Mouse (Mus musculus): ENCODE measurements around the gene Acer2.
"Not testable (repeated sequence)": the region's sequence is repeated elsewhere in the genome, so short reads cannot be mapped to it uniquely, and the experiment has no call there.

Gene Acer2

DNA sequence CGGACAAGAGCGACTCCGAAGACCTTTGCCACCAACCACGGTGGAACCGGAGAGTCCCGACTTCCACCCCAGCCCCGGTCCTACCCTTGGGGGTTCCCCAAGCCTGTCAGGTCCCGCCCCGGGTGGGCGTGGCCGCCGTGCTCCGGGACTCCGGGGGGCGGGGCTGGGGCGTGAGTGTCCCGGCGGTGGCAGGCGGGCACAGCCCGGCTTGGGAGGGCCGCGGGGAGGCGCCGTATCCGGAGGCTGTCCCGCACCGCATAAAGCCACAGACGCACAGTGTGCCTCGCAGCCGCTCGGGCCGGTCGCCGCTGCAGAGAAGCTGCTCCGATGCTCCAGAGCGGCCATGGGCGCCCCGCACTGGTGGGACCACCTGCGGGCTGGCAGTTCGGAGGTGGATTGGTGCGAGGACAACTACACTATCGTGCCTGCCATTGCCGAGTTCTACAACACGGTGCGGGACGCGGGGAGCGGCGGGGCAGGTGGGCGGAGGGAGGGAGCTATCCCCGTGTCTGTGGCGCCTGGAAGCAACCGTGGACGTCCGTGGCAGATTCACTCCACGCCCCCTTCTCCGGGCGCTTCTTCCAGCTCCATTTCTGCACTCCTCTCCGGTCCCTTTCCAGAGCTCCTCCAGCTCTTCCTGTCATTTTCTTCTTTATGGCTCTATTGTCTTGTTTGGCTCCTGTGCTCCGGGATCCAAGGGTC, at the start of gene Acer2:
TSS of gene Acer2 (plus strand) at position 251 of the 702 bp plus-strand sequence.
- CTCF ChIA-PET = interaction anchor here (0.5 to 0.7 kb wide), 3 partner anchors 17 to 275 kb away, joined by 3 read pairs; partner anchors contain the start of gene Rps6

DNA sequence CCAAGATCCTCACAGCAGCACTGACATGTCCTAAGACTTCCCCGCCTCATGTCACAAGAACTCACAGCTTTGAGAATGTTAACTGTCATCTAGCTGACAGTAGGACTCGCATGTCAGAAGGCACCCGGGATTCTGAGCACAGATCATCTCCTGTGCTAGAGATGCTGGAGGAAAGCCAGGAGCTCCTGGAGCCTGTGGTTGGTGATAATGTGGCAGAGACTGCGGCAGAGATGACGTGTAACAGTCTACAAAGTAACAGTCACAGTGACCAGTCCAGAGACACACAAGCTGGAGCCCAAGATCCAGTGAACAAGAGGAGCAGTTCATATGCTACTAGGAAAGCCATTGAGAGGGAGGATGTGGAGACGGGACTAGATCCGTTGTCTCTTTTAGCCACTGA, 49.1 kb upstream of the Acer2 start:
- CTCF ChIA-PET = no interaction called here

DNA sequence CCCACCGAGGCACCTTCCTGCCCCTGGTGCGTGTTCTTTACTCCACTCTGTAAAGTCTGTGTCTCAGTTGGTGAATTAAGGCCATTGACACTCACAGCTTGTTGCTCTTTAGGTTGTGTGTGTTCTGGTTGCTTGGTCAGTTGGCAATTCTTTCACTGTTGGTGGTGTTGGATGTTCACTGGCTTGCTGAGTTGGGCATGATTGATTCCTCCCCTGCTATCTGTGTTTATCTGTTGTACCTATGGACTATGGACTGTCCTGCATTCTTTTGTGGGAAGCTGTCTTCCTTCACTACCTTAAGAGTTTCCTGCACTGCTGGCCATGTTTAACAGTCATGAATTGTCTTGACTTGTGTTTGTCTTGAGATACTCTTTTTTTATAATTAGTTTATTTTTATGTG, 42.3 kb upstream of the Acer2 start:
- CTCF ChIA-PET = no interaction called here

DNA sequence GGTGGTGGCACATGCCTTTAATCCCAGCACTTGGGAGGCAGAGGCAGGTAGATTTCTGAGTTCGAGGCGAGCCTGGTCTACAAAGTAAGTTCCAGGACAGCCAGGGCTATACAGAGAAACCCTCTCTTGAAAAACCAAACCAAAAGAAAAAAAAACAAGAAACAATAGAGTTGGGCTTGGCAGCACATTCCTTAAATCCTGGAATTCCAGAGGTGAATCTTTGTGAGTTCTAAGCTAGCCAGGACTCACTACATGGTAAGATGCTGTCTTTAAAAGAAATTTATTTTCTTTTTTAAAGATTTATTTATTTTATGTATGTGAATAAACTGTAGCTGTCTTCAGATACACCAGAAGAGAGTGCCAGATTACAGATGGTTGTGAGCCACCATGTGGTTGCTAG, 33.1 kb upstream of the Acer2 start:
- CTCF ChIA-PET = not testable (repeated sequence)

DNA sequence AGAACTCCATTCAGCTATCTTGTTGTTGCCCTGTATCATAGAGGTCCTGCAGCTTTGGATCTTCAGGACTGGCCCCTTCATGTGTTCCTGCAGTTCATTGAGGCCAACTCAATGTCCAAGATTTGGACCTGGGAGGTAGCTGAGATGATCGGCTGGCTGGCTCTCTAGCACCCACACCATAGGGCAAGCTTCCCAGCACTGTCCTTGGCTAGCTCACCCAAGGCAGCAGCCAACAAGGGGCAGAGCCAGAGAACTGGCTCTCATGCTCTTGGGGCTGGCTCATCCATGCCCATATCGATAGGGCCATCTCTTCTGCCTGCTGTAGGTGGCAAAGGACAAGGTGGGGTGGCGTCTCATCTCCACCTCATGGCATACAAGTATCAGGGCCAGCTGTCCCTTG, 28.8 kb upstream of the Acer2 start:
- CTCF ChIA-PET = no interaction called here

DNA sequence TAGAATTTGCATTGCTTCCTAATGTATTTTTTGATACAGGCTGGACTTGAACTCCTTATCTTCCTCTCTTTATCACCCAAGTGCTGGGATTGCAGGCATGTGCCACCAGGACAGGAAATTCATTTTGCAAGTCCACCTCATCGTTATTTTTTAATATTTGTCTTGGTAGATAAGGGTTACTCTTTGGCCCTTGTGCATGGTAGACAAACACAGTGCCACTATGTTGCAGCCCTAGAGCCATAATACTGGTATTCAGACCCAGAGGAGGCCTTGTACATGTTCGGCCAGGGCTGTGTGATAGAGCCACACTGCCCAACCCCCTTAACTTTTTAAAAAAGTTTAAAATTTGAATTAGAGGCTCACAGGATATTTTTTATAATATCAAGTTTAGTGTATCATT, 26.9 kb upstream of the Acer2 start:
- CTCF ChIA-PET = no interaction called here

DNA sequence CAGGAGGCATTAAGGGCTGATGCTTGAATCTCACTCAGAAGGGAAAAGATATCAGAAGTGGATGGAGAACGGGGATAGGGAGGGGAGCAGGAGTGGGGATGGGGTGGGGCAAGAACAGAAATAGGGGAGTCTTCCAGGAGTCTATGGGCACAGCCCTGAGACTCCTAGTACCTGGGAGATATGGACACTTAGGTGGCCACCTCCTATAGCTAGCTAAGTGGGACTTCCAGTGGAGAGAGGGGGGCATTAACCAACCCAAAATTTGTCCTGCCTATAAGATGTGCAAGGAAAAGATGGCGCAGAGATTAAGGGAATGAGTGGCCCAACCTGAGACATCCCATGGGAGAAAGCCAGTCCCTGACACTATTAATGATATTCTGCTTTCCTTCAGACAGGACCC, 22.9 kb upstream of the Acer2 start:
- CTCF ChIA-PET = no interaction called here

DNA sequence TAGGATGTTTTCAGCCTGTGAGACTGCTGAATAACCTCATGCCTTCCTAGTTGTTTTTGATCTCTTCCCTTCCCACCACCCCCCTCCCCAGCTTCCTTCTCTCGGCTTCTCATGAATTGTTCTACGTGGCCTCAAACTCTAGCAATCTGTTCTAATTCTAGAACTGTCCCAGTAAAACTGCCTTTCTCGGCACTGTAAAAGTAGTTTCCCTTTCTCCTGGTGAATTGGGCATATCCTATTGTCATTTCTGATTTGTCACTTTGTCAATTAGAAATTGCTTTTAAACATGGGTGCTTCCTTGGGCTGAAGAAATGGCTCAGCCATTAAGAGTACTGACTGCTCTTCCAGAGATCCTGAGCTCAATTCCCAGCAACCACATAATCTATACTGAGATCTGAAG, 22.2 kb upstream of the Acer2 start:
- CTCF ChIA-PET = no interaction called here

DNA sequence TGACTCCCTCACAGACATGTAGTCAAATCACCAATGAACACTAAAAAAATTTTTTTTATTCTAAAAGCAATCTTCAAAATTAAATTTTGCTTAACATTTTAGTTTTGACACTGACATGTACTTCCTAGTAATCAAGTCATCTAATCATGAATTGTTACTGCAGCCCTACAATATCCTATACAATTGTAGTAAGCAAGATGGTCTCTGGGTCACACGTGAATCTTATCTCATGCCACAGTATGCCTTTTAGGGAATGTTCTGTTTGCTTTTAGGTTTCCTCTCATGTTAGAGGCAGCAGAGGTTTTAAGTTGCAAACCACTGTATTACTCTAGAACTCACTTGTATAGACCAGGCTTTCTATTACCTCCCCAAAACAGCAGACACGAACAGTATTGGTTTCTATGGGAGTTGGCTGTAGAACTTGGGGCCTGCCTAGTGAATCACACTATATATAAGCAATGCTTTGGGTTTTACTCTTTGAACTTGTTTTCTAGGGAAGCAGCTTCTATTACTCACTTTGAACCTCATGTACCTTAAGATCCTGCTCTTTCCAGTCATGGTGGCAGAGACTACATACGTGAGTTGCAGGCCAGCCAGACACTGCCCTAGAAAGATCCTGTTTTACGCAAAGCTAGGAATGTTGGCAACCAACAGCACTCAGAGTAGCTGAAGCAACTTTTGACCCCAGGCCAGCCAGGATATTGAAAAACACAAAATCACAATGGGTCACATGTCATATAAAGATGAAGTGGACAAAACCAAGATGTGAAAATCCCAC, 21.2 kb upstream of the Acer2 start:
- CTCF ChIA-PET = no interaction called here

DNA sequence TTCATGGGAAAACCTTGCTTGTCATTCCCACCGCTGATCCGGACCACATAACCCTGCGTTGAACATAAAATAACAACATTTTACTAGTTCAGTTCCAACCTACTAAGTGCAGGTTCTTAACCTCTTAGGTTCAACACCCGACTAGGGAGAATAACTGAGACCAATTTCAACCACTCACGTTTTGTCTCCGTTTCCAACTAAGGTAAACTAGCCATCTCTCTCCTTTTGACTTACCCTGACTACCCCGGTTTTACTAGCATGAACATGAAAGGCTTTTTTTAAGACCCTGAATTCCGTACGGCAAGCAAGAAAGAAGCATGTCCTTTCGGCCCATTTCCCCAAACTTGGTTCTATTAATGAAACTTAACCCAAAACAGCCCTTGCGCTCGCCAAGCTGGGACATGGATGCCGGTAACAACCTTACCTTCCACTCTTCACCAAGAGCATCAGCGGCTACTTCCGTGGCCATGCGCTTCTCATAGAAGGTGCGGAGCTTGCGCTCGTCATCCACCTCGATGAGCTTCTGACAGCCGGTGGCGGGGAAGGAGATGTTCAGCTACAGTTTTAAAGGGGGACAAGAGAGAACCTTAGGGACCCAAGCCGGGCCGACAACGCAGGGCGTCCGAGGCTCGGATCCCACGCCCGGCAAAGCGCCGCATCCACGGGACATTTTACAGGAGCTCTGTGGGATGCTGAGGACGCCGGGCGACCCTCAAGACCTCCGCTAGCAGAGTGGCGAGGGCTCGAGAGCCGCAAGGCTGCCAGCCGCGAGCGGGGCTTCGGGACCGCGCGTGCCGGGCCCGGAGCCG, 17.7 kb upstream of the Acer2 start:
- CTCF ChIA-PET = interaction anchor here (0.5 to 0.6 kb wide), 2 partner anchors 18 to 284 kb away, joined by 3 to 6 read pairs; no protein-coding TSS in a partner anchor

DNA sequence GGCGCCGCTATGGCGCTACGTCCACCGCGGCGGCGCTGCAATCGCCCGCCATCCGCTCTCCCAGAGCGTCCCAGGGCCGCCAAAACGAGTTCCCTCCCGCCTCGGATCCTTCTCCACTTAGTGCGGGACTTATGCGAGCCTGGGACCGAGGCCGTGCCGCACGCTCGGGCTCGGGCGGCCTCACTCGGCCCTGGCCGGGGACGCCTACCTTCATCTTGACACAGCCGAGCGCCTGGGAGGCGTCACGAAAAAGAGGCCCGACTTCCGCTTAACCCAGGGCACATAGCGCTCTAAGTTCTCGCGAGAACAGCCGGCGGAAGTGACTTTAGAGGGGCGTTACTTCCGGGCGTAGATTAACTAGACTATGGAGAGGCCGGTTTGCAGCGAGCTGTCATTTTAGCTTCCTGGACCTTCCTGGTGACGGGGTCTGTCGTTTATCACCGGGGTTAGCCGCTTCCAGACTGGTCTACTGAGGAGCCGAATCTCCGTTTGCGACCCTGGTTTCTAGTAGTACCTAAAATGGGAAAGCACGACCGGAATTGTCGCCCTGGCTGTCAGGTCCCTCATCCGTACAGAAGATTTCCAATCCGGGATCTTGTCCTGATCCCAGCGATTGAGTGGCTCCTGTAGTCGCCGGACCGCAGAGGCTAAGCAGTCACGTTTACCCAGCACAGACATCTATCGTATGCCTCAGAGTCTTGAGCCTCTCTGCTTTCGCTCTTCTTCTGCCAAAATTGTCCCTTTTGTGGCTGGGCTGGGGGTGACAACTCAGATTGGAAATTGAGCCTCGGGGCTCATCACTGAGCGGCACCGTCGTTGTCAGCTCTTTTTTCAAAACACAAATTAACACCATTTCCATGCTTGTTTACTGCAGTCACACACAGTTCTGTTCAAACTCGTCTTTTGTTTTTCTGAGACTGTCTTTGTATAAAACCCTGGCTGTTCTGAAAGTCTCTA, 16.8 kb upstream of the Acer2 start, which contains the start of gene Rps6:
TSS of gene Rps6 (minus strand) at position 300 of the 957 bp plus-strand sequence.
- CTCF ChIA-PET = interaction anchor here (0.5 kb wide), 1 partner anchor 17 kb away, joined by 3 read pairs; no protein-coding TSS in a partner anchor

DNA sequence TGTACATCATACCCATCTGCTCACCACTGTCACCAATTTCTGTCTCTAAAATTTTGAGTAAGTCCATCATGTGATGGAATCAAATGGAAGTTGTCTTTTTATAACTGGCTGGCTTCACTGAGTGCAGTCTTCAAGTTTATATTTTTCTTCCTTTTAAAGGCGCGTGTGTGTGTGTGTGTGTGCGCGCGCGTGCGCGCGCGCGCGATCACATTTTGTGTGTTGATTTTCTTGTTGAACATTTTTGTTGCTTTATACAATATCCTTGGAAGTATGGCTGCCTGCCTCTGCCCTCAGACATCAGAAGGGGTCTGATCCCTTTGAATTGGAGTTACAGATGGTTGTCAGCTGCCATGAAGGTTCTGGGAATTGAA, 16.1 kb upstream of the Acer2 start:
- CTCF ChIA-PET = no interaction called here

DNA sequence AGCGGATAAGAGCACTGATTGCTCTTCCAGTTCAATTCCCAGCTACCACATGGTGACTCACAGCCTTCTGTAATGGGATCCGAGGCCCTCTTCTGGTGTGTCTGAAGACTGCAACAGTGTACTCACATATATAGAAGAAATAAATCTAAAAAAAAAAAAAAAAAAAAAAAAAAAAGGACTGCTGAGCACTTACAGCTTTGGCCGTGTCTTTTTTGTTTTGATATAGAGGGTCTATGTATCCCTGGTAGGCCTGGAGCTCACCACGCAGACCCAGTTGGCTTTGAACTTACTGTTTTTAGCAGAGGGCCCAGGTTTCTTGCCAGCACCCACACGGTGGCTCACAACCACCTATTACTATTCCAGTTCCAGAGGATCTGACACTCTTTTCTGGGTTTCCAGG, 10.1 kb upstream of the Acer2 start:
- CTCF ChIA-PET = no interaction called here

DNA sequence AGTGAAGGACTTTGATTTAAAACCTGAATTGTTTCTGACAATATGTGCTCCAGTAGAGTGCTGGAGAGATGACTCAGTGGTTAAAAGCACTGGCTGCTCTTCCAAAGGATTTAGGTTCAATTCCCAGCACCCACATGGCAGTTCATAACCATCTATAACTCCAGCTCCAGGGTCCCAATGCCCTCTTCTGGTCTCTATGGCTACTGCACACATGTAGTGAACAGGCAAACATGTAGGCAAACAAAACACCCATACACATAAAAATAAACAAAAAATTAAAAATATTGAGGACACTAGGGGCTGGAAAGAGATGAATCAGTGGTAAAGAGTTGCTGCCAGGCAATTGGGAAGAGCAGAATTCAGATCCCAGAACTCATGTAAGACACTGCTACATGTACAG, 2.2 kb upstream of the Acer2 start:
- CTCF ChIA-PET = no interaction called here

DNA sequence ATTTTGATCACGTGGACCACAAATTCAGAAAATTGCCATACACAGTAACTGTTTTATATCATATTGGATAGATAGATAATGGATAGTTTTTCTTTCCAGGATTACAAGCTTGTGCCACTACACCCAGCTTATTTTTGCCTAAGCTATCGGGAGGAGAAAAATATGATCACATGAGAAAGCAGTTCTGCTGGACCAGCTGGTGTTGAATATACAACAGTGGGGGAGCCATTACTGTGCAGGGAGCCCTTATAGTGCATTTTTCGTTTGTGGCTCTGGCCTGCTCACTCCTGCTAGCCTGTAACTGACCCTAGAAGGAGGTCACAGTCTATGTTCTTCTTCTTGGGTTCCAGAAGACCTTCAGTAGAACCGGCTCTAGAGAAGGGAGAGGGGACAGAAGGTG, 1.1 kb upstream of the Acer2 start:
- CTCF ChIA-PET = no interaction called here

DNA sequence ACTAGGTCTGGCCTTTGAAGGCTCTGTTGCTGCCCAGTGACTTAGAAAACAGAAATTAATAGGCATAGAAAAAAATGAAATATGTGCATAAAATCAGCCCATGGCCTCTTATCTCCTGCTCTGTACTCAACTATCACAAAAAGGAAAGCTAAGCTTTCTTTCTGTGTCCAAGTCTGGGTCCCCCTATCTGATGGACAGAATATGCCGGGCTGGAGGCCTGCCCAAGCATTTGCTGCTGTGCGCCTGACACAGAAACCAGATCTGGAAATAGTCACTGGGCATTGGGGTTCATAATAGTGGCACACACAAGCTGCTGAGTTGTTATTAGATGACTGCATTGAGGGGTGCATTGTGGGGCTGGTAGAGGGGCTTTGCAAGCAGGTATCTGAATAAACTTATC, 5.3 kb downstream of the Acer2 start:
- CTCF ChIA-PET = no interaction called here

DNA sequence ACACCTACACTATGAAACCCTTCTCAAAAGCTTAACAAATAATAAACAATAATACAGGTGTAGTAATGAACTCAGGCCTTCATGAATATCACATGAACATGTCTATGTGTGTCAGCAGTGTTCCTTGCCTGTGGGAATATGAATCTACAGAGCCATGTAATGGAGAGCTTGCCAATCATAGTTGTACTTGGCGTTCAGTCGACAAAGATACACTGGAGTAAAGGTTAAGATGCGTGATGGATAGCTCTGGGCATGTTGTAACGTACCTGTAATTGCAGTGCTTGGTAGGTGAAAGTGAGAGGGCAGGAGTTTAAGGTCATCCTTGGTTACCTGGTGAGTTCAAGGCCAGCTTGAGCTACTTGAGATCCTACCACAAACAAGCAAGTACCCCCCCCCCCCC, 7.0 kb downstream of the Acer2 start:
- CTCF ChIA-PET = no interaction called here

DNA sequence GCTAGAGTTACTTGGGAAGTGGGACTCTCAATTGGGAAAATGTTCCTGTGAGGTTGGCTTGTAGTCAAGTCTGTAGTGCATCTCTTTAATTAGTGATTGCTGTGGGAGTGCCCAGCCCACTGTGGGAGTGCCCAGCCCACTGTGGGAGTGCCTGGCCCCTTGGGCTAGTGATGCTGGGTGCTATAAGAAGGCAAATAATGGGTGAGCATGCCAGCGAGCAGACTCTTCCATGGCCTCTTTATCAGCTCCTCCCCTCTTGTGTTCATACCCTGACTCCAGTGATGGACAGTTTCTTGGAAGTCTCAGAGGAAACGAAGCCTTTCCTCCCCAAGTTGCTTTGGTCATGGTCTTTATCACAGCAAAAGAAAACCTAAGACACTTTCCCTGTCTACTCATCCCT, 8.2 kb downstream of the Acer2 start:
- CTCF ChIA-PET = no interaction called here

DNA sequence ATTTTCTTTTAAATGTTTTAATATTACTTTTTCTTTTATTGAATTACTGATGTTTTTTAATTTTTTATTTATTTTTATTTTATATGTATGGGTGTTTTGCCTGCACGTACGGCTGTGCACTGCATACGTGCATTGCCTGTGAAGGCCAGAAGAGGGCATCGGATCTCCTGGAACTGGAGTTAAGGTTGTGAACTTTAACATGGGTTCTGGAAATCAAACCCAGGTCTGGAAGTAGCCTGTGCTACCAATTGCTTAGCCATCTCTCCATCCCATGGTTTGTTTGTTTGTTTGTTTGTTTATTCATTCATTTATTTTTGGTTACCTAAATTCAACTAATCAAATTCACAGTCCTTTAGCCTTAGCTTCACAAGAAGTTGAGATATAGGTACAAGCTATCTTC, 10.7 kb downstream of the Acer2 start:
- CTCF ChIA-PET = no interaction called here

DNA sequence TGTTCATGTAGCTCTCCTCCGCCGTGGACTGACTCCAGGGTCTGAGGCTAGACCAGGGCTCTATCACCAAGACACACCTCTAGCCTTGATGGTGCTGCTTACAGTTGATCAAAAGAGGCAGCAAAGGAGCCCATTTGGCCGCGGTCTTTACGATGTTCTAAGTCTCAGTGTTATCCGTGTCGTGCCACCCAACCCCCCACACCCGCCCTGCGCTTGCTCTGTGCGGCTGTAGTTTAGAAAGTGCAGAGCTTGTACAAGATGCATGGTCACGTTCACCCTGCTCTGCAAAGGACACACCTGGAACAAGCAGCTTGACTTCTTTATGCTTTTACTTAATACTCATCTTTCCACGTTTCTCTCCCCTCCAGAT, 11.6 kb downstream of the Acer2 start:
- CTCF ChIA-PET = interaction anchor here (0.7 kb wide), 1 partner anchor 39 kb away, joined by 3 read pairs; no protein-coding TSS in a partner anchor

DNA sequence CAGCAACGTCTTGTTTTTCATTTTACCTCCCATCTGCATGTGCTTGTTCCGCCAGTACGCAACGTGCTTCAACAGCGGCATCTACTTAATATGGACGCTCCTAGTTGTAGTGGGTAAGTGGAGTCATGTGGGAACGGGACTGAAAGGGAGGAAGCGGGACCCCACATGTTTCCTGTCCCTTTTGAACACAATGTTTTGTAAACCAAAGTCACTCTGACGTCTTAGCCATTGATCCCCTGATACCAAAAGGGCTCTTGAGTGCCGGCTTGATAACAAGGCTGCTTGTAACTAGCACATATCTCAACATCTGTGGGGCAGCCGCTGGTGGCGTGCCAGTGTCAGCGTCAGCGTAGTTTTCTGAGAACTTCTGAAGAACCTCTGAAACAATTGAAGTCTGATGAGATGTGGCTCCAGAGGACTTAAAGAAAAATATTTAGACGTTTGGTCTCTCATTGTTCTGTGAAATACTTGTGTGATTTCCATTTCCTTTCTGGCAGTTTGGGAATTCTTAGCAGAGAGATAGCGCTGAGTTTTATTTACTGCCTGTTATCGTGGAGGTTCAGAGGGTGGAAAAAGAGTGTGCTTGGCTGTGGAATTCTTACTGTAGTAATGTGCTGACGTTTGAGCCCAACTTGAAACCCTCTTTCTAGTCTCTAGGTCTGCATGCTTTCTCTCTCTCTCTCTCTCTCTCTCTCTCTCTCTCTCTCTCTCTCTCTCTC, 12.1 kb downstream of the Acer2 start:
- CTCF ChIA-PET = interaction anchor here (0.7 kb wide), 1 partner anchor 38 kb away, joined by 3 read pairs; no protein-coding TSS in a partner anchor

Measured in spleen, embryonic (tissue).